Mouse (Mus musculus) lung, embryonic 16.5 days (tissue): ENCODE data around the gene Stpg3. TPM values are rescaled to one million over a fixed set of nuclear protein-coding genes. Genes with fewer than 3 reads are reported as not detected.

Source experiments
- ATAC-seq: fragments of 200-750 bp; cut with Nextera tagmentation; 2 replicates; pipeline ENCODE4 v1.8.0; 2017; ENCODE audit warnings: low read depth, mild to moderate bottlenecking, moderate library complexity
- H3K27ac ChIP-seq: fragments of 300-500 bp; sonication (generic); 2 replicates; pipeline ENCODE4 v1.5.1; 2014; ENCODE audit warnings: mild to moderate bottlenecking, control low read depth, low read length
- H3K27me3 ChIP-seq: fragments of 300-500 bp; sonication (generic); 2 replicates; pipeline ENCODE4 v1.6.1; 2014; ENCODE audit warnings: low read depth, low read length, mixed read lengths; ENCODE audit not compliant: control insufficient read depth, insufficient read depth
- H3K36me3 ChIP-seq: fragments of 300-500 bp; sonication (generic); 2 replicates; pipeline ENCODE4 v1.6.1; 2014; ENCODE audit warnings: low read length; ENCODE audit not compliant: control insufficient read depth, insufficient read depth
- H3K4me1 ChIP-seq: fragments of 300-500 bp; sonication (generic); replicated peaks from 2 replicates; pipeline ENCODE4 v1.6.1; 2014; ENCODE audit warnings: low read length, mixed read lengths; ENCODE audit not compliant: control insufficient read depth, insufficient read depth
- H3K4me2 ChIP-seq: fragments of 300-500 bp; sonication (generic); 2 replicates; pipeline ENCODE4 v1.6.1; 2014; ENCODE audit warnings: low read depth, low read length, control low read depth
- H3K4me3 ChIP-seq: fragments of 300-500 bp; sonication (generic); 2 replicates; pipeline ENCODE4 v1.5.1; 2014; ENCODE audit warnings: mild to moderate bottlenecking, low read length, control low read depth
- H3K9ac ChIP-seq: fragments of 300-500 bp; sonication (generic); 2 replicates; pipeline ENCODE4 v1.6.1; 2014; ENCODE audit warnings: low read length, control low read depth
- H3K9me3 ChIP-seq: fragments of 300-500 bp; sonication (generic); 2 replicates; pipeline ENCODE4 v1.6.1; 2016; ENCODE audit warnings: low read length; ENCODE audit not compliant: control insufficient read depth
- WGBS: fragments of 180-500 bp; shearing (Covaris S2); extraction: QIAGEN DNeasy Blood & Tissue Kit; methylation state at CpG from one replicate; pipeline ENCODE4 v1.1.7; 2014; 5-methylcytosine and 5-hydroxymethylcytosine counted together
- polyA plus RNA-seq: library from polyadenylated mRNA; unstranded; fragments of >200 nt; fragmentation: Nextera tagmentation; extraction: Ambion mirVana; gene quantifications from 2 replicates; pipeline ENCODE4 v1.2.1, GENCODE M21; 2015

Gene Stpg3
- polyA plus RNA-seq, 1 experiment from 2014 or later = 0.15 TPM

DNA sequence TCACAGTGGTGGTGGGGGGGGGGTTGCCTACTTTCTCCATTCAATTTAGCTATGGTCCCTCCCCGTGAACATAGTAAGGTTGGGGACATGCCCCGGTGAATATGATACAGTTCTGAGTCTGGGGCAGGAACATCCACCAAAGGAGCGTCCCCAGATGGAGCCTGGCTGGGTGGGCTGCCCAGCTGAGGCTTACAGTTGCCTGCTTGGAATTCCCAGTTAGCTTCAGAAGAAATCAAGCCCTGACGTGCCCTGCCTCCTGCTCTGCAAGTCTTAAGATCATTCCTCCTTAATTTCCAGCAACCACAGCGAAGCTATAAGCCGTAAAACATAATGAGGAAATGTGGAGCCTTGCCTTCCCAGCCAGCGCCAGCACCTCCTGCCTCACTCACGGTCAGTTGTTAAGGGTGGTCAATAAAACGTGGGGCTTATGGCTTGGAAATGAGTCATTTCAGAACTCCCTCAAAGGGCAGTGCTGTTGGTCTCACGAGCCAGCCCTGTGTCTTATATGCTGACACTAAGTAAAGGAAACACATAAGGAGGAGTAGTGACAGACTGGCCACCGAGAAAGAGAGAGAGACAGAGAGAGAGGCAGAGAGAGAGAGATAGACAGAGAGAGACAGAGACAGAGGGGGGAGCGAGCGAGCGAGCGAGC, 34.7 kb downstream of the Stpg3 start:
- peak overlapping the region; percentile 87 for H3K4me2 ChIP-seq
- 58% methylated on average over 15 of the region's 15 CpGs for WGBS
- no peak overlapping the region for H3K9ac ChIP-seq
- ATAC-seq = no peak
- H3K27ac ChIP-seq = no peak overlapping the region
- H3K4me3 ChIP-seq = no peak overlapping the region
- H3K27me3 ChIP-seq = peaks cover 26% of the 10 kb centered on the region
- no peaks in the 10 kb centered on the region for H3K9me3 ChIP-seq
- peaks cover 30% of the 10 kb centered on the region for H3K4me1 ChIP-seq
- H3K36me3 ChIP-seq = no peaks in the 10 kb centered on the region

DNA sequence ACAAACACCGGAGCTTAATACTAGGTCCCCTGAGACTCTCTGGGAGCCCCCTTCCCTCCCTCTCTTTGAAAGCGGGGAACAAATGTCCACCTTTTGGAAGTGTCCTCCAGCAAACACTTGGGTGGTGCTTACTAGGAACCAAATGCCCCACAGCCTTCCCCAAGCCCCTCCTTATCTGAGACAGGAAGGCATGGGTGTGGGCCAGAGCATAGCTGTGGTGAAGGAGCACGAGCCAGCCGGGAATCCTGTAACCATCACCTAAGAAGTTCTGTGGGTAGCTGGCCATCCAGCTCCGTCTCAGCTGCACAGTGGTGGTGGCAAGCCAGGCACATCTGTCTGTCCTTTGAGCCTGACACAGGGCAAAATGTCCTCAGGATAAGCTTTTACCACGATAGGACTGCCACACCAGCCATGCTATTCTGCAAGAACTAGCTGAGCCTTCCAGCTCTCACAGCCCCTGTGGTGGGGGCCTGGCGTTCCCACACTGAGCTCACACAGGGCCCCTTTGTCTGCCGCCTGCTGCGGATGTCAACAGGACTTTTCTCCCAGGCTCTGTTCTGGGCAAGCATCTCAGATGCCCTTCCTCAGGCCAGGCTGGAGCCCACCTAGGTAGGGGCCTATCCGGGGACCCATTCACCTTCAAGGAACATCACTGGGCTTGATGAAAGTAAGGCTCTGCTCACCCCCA, 36.0 kb downstream of the Stpg3 start:
- Histone ChIP-seq H3K36me3 (no peaks in the 10 kb centered on the region), H3K4me3 (no peak overlapping the region), H3K27me3 (peaks cover 20% of the 10 kb centered on the region), H3K4me1 (peaks cover 30% of the 10 kb centered on the region), H3K9ac (0 out of 2 replicates have a peak overlapping the region, but pooled peaks have one; percentile 1), H3K9me3 (no peaks in the 10 kb centered on the region), H3K4me2 (no peak overlapping the region), H3K27ac (peak overlapping the region; percentile 68; the same call in 1 of the 2 replicates)
- ATAC-seq = no peak
- WGBS = 24% methylated on average over 10 of the region's 10 CpGs

- peak overlapping the region; percentile 18 for H3K4me2 ChIP-seq
- peak; percentile 34 for ATAC-seq
- no peaks in the 10 kb centered on the region for H3K36me3 ChIP-seq
- H3K9me3 ChIP-seq = no peaks in the 10 kb centered on the region
- H3K4me3 ChIP-seq = no peak overlapping the region
- H3K9ac ChIP-seq = peak overlapping the region; percentile 25; the same call in 1 of the 2 replicates
- WGBS = 4% methylated on average over 6 of the region's 6 CpGs
- H3K4me1 ChIP-seq = peaks cover 30% of the 10 kb centered on the region
- peak overlapping the region; percentile 68 for H3K27ac ChIP-seq
- H3K27me3 ChIP-seq = peaks cover 17% of the 10 kb centered on the region
Measured at GRCm38 (mm10) chr2:25177685-25178084, 36.8 kb downstream of the Stpg3 start.

DNA sequence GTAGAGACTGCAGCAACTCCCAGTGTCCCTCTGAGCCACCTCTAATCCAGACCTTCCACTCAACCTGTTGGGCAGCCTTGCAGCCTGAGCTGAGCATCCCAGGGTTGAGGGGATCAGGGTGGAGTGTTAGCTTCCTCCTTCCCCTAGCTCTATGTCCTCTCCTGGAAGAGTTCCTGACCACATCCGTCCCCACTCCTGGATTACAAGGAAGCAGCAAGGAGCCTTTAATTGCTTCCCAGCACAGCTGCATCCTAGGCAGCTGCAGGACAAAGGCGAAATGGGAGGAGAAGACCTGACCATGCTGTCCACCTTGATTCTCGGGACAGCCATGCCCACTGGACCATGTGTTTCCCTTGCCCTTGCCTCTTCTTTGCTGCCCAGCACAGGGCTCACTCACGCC, 37.4 kb downstream of the Stpg3 start:
- no peaks in the 10 kb centered on the region for H3K9me3 ChIP-seq
- peak overlapping the region; percentile 18 for H3K4me2 ChIP-seq
- peaks cover 30% of the 10 kb centered on the region for H3K4me1 ChIP-seq
- WGBS = 34% methylated on average over 4 of the region's 4 CpGs
- peak overlapping the region; percentile 68 for H3K27ac ChIP-seq
- H3K4me3 ChIP-seq = no peak overlapping the region
- peak overlapping the region; percentile 9; the same call in 1 of the 2 replicates for H3K9ac ChIP-seq
- no peaks in the 10 kb centered on the region for H3K36me3 ChIP-seq
- H3K27me3 ChIP-seq = peaks cover 15% of the 10 kb centered on the region
- ATAC-seq = no peak

- no peak overlapping the region for H3K4me3 ChIP-seq
- peaks cover 13% of the 10 kb centered on the region for H3K27me3 ChIP-seq
- H3K36me3 ChIP-seq = no peaks in the 10 kb centered on the region
- H3K4me2 ChIP-seq = no peak overlapping the region
- peak overlapping the region; percentile 68 for H3K27ac ChIP-seq
- ATAC-seq = no peak
- H3K9me3 ChIP-seq = no peaks in the 10 kb centered on the region
- WGBS = 34% methylated on average over 6 of the region's 6 CpGs
- peaks cover 30% of the 10 kb centered on the region for H3K4me1 ChIP-seq
- H3K9ac ChIP-seq = peak overlapping the region; percentile 9; the same call in 1 of the 2 replicates
Measured at GRCm38 (mm10) chr2:25176573-25176972, 37.9 kb downstream of the Stpg3 start.

- no peaks in the 10 kb centered on the region for H3K9me3 ChIP-seq
- ATAC-seq = no peak
- H3K27me3 ChIP-seq = peaks cover 4% of the 10 kb centered on the region; the same call in 1 of the 2 replicates
- peaks cover 32% of the 10 kb centered on the region for H3K4me1 ChIP-seq
- H3K36me3 ChIP-seq = no peaks in the 10 kb centered on the region
- H3K9ac ChIP-seq = no peak overlapping the region
- no peak overlapping the region for H3K4me3 ChIP-seq
- 81% methylated on average over 4 of the region's 4 CpGs for WGBS
- H3K4me2 ChIP-seq = no peak overlapping the region
- no peak overlapping the region for H3K27ac ChIP-seq
Measured at GRCm38 (mm10) chr2:25175690-25176078, 38.8 kb downstream of the Stpg3 start.

DNA sequence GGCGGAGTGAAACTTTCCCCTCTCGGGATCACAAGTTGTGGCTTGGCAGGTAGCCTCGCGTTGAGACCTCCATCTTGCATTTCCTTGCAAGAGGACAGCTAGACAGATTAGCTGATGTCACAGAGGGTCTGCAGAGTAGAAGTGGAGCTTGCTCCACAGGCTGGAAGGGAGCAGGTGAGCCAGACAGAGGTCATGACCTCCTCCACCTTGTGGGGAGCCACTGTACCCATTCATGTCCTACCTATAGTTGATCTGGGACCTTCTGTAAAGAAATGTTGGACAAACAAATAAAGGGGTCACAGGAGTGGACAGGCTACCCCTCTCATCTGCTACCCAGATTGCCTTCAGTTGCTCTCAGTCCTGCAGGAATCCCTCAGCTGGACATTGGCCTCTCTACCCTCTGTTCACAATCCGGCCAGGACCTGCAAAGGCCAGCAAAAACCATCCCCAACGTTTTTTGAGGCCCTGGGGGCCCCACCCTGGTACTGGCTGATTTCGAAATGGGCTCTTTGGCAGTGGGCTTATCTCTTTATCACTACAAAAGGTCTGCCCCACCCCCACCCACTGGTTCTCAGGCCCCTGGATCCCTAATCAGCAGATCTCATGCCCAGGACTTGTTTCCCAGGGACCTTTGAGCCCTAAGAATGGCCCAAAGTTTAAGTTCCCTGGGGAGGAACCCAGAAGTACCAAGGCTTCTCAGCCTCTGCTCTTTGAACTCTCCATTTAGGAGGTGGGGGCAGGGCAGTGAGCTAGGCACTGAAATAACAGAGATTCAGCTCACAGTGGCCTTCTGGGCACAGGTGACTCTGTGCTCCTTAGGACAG, 39.4 kb downstream of the Stpg3 start:
- H3K4me1 ChIP-seq = peaks cover 33% of the 10 kb centered on the region
- 41% methylated on average over 7 of the region's 7 CpGs for WGBS
- no peak overlapping the region for H3K27ac ChIP-seq
- no peaks in the 10 kb centered on the region for H3K36me3 ChIP-seq
- ATAC-seq = no peak
- H3K4me2 ChIP-seq = no peak overlapping the region
- no peak overlapping the region for H3K4me3 ChIP-seq
- H3K27me3 ChIP-seq = peaks cover 4% of the 10 kb centered on the region; the same call in 1 of the 2 replicates
- H3K9ac ChIP-seq = no peak overlapping the region
- H3K9me3 ChIP-seq = no peaks in the 10 kb centered on the region

- no peak overlapping the region for H3K4me3 ChIP-seq
- no peaks in the 10 kb centered on the region for H3K36me3 ChIP-seq
- peaks cover 1% of the 10 kb centered on the region; the same call in 1 of the 2 replicates for H3K27me3 ChIP-seq
- 91% methylated on average over 4 of the region's 4 CpGs for WGBS
- H3K27ac ChIP-seq = no peak overlapping the region
- no peak overlapping the region for H3K4me2 ChIP-seq
- H3K9ac ChIP-seq = no peak overlapping the region
- ATAC-seq = no peak
- no peaks in the 10 kb centered on the region for H3K9me3 ChIP-seq
- peaks cover 36% of the 10 kb centered on the region for H3K4me1 ChIP-seq
Measured at GRCm38 (mm10) chr2:25173821-25174220, 40.6 kb downstream of the Stpg3 start.

GRCm38 (mm10) chr2:25172629-25173028, 41.8 kb downstream of the Stpg3 start:
- WGBS = 44% methylated on average over 8 of the region's 8 CpGs
- no peak overlapping the region for H3K4me3 ChIP-seq
- H3K36me3 ChIP-seq = no peaks in the 10 kb centered on the region
- no peak overlapping the region for H3K4me2 ChIP-seq
- no peak for ATAC-seq
- H3K27ac ChIP-seq = no peak overlapping the region
- H3K9me3 ChIP-seq = no peaks in the 10 kb centered on the region
- no peaks in the 10 kb centered on the region for H3K27me3 ChIP-seq
- no peak overlapping the region for H3K9ac ChIP-seq
- H3K4me1 ChIP-seq = peaks cover 32% of the 10 kb centered on the region
